Mouse (Mus musculus): ENCODE data around the gene Eif5a.

DNA sequence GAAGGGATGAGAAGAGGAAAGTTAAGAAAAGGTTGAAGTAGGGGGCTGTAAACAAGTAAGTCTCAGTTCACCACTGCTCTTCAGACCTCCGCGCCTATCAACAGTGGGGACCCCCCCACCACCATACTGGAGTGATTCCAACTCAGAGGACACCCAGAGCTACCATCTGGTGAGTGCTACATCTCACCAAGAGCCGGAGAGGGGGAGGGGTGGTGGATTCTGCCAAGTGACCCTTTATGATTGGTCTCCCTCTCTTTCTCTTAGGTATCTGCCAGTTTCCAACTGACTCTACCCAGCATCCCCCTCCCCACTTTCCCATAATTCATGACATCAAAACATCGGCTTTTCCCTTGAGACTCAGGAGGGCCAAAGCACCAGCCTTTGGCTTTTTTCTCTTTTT, 19.2 kb upstream of the Eif5a start:
- TF ChIP-seq POLR2A (IDR thresholded peaks at IDR 0.05; ENCODE audit: borderline replicate concordance, control insufficient read depth, low read depth, low read length), result no peak
- no peak for TF ChIP-seq CTCF (IDR thresholded peaks at IDR 0.05; ENCODE audit: control insufficient read depth, insufficient read depth, low read length)
